In genomic region chr7:112224854-112225253, GRCm38 (mm10) we compare ENCODE assay signal across 9 mouse cellular contexts. TPM values are rescaled to one million over a fixed set of nuclear protein-coding genes. Genes with fewer than 3 reads are reported as not detected.
DNase-seq lines count a peak whose midpoint lies in the region; ATAC-seq lines count a peak whose summit lies in the region.
"Had no signal": no experiment of that assay in that cellular context is flagged by ENCODE, and none has a peak within 500 bp of the region (broad histone marks: within the 10 kb centered on the region; RNA-seq: fewer than 3 reads in every experiment).

No protein-coding gene starts in this region.

- peak overlapping the region; percentile 49 for H3K9ac ChIP-seq in heart, embryonic 16.5 days (ENCODE audit: low read length)
- no peak overlapping the region for H3K9ac ChIP-seq in intestine, embryonic 14.5 days (ENCODE audit: low read length)
- H3K9ac ChIP-seq in neural tube, embryonic 13.5 days = no peak overlapping the region
- H3K9ac ChIP-seq: limb, embryonic 12.5 days had no signal

- no peak for DNase-seq in heart, postnatal 14 days
- peak; percentile 15 for DNase-seq in lung, postnatal 36 days
- DNase-seq in lung, adult 18-20 months = no peak
- DNase-seq in intestine, embryonic 14.5 days (ENCODE audit: low spot score) = no peak
- no peak for DNase-seq in left cerebral cortex, postnatal 14 days (ENCODE audit: low spot score in 2 of 2)

- H3K9me3 ChIP-seq in heart, embryonic 16.5 days (replicated peaks; ENCODE audit: control insufficient read depth, low read length) = peaks cover 6% of the 10 kb centered on the region
- no peaks in the 10 kb centered on the region for H3K9me3 ChIP-seq in intestine, embryonic 14.5 days (ENCODE audit: control insufficient read depth, low read length)
- H3K9me3 ChIP-seq in neural tube, embryonic 13.5 days = no peaks in the 10 kb centered on the region
- H3K9me3 ChIP-seq: limb, embryonic 12.5 days had no signal

- intact Hi-C loops in heart, postnatal 14 days (cut with DNase I) = no loop called here
- intact Hi-C loops in left cerebral cortex, postnatal 14 days (cut with DNase I) = loop anchor here (5.0 kb wide), 2 partner anchors 43 to 112 kb away; no protein-coding TSS in a partner anchor

- H3K27ac ChIP-seq in heart, embryonic 16.5 days (ENCODE audit: low read length) = peak overlapping the region; percentile 58
- H3K27ac ChIP-seq in intestine, embryonic 14.5 days (ENCODE audit: low read depth) = 0 out of 2 replicates have a peak overlapping the region, but pooled peaks have one; percentile 1
- H3K27ac ChIP-seq in neural tube, embryonic 13.5 days (replicated peaks) = no peak overlapping the region
- H3K27ac ChIP-seq: limb, embryonic 12.5 days had no signal

- no peak overlapping the region for H3K4me3 ChIP-seq in heart, embryonic 16.5 days (ENCODE audit: low read length)
- H3K4me3 ChIP-seq in intestine, embryonic 14.5 days (ENCODE audit: low read depth, low read length) = no peak overlapping the region
- H3K4me3 ChIP-seq in neural tube, embryonic 13.5 days = no peak overlapping the region

- ATAC-seq in heart, embryonic 16.5 days (replicated peaks; ENCODE audit: extremely low read depth, insufficient read depth, low FRiP score) = no peak
- no peak for ATAC-seq in intestine, embryonic 14.5 days (replicated peaks; ENCODE audit: low FRiP score, low TSS enrichment, low read depth)
- no peak for ATAC-seq in neural tube, embryonic 13.5 days (ENCODE audit: low read depth)
- ATAC-seq in inflammation-experienced regulatory T-cells, adult 6 months = no peak

- 68% methylated on average over 12 of the region's 12 CpGs for WGBS in heart, embryonic 16.5 days
- WGBS in intestine, embryonic 14.5 days = 68% methylated on average over 12 of the region's 12 CpGs
- 68% methylated on average over 12 of the region's 12 CpGs for WGBS in neural tube, embryonic 13.5 days

- no peaks in the 10 kb centered on the region for H3K27me3 ChIP-seq in heart, embryonic 16.5 days (ENCODE audit: control insufficient read depth, insufficient read depth, low read length)
- peaks cover 4% of the 10 kb centered on the region; the same call in 1 of the 2 replicates for H3K27me3 ChIP-seq in intestine, embryonic 14.5 days (replicated peaks; ENCODE audit: control insufficient read depth, insufficient read depth, low read length)
- H3K27me3 ChIP-seq in neural tube, embryonic 13.5 days = peaks cover 56% of the 10 kb centered on the region

- 0 out of 2 replicates have a peak, but pooled peaks cover 5% of the 10 kb centered on the region for H3K36me3 ChIP-seq in heart, embryonic 16.5 days (ENCODE audit: control insufficient read depth, insufficient read depth)
- no peaks in the 10 kb centered on the region for H3K36me3 ChIP-seq in intestine, embryonic 14.5 days (ENCODE audit: control insufficient read depth, insufficient read depth, low read length)
- H3K36me3 ChIP-seq in neural tube, embryonic 13.5 days = no peaks in the 10 kb centered on the region
- H3K36me3 ChIP-seq: limb, embryonic 12.5 days had no signal

- H3K4me2 ChIP-seq in heart, embryonic 16.5 days (ENCODE audit: low read depth, low read length) = peak overlapping the region; percentile 82
- H3K4me2 ChIP-seq in intestine, embryonic 14.5 days (ENCODE audit: low read length) = peak overlapping the region; percentile 99; the same call in 1 of the 2 replicates
- H3K4me2 ChIP-seq in neural tube, embryonic 13.5 days = peak overlapping the region; percentile 93; the same call in 1 of the 2 replicates

- H3K4me1 ChIP-seq in heart, embryonic 16.5 days (ENCODE audit: control insufficient read depth, insufficient read depth, low read length) = peaks cover 49% of the 10 kb centered on the region
- peaks cover 21% of the 10 kb centered on the region for H3K4me1 ChIP-seq in intestine, embryonic 14.5 days (replicated peaks; ENCODE audit: control insufficient read depth, insufficient read depth, low read length)
- peaks cover 26% of the 10 kb centered on the region for H3K4me1 ChIP-seq in neural tube, embryonic 13.5 days (replicated peaks)

RNA-seq across cellular contexts. Expression of gene Mical2, which starts 0.8 kb away (rescaled TPM):
- 128 and 145 TPM in 2 replicates for polyA plus RNA-seq in heart, embryonic 16.5 days (2015; fragmentation: Nextera tagmentation; extraction: Ambion mirVana)
- total RNA-seq in heart, postnatal 14 days (2021) = 100 to 1,000 TPM; 105 to 127 TPM
- 16.6 and 18.2 TPM in 2 replicates for polyA plus RNA-seq in intestine, embryonic 14.5 days (2014; fragmentation: Nextera tagmentation; extraction: Ambion mirVana)
- polyA plus RNA-seq in neural tube, embryonic 13.5 days (2015; fragmentation: Nextera tagmentation; extraction: Ambion mirVana) = 1.9 and 2.5 TPM in 2 replicates
- 100 to 1,000 TPM; 497 to 557 TPM for total RNA-seq in left cerebral cortex, postnatal 14 days (2021)
- polyA plus RNA-seq in inflammation-experienced regulatory T-cells, adult 6 months (2017; shearing (Covaris generic)) = 1 to 10 TPM; 1.5 to 5.7 (median 1.7) TPM
